Mouse (Mus musculus): ENCODE data around the gene Nmnat1.
A peak's percentile ranks its signal among the peaks of the same experiment; 100 is the strongest.

DNA sequence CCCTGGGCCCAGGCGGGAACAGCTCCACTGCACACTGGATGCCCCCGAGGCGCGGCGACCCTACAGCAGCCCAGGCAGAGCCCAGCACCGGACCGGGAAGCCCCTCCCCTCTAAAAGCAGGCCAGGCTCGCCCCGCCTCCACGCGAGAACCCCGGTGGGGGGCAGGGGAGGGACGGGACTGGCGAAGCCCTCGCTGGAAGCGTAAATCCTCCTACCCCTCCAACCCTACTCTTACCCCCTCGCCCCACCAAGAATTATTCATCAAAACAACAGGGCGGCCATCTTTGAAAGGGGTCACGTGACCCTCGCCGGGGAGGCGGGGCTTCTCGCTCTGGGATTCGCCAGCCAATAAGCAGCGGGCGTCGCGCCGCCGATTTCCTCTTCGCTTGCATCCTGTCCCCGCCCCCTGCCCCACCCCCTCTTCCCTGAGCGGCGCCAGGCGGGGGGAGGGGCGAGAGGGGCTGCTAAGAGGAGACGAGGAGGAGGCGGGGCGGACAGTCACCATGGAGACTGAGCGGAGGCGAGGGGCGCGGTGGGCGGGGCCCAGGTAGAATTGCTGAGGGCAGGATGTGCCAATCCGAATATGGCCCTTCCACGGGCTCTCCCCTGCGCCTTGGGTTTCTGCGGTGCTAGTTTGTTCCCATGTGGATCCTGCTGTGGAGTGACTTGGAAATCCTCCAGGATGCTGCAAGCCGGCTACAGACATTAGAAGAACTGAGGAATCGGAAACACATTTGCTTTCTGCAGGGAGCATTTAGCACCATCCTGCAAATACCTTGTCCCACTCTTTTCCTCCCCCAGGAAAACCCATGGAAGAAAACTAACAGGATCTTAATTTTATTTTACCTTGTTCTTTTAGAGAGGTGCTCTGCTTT lies 58.4 kb downstream of the Nmnat1 start, which contains the start of gene Ube4b:
- no peak for TF ChIP-seq MAFK (IDR thresholded peaks at IDR 0.05; ENCODE audit: borderline replicate concordance, low read depth, low read length)
- no peak; the same call in 1 of the 2 replicates for TF ChIP-seq KAT2A (conservative IDR thresholded peaks at IDR 0.05; ENCODE audit: low read depth, low read length)
- peak; percentile 70 to 77; a peak in 3 of 4 replicates for TF ChIP-seq POLR2A (IDR thresholded peaks at IDR 0.05; ENCODE audit: control insufficient read depth in 1 of 2, insufficient read depth in 1 of 2, low read depth in 1 of 2, low read length in 2 of 2, poor library complexity in 1 of 2)
- TF ChIP-seq CTCF (IDR thresholded peaks at IDR 0.05 in 2 of 3, conservative IDR thresholded peaks at IDR 0.05 in 1 of 3; ENCODE audit: control insufficient read depth in 1 of 3, insufficient read depth in 1 of 3, low read depth in 2 of 3, low read length in 3 of 3, poor library complexity in 1 of 3, severe bottlenecking in 1 of 3), result no peak

All from MEL (cell line).